14 mouse cellular contexts compared by ENCODE assay signal in genomic region chr2:148439691-148440276, GRCm38 (mm10). TPM values are rescaled to one million over a fixed set of nuclear protein-coding genes. Genes with fewer than 3 reads are reported as not detected.
DNase-seq lines count a peak whose midpoint lies in the region; ATAC-seq and TF ChIP-seq lines count a peak whose summit lies in the region.
"Had no signal": no experiment of that assay in that cellular context is flagged by ENCODE, and none has a peak within 500 bp of the region (broad histone marks: within the 10 kb centered on the region; RNA-seq: fewer than 3 reads in every experiment).

No protein-coding gene starts in this region.

- no peaks in the 10 kb centered on the region for H3K27me3 ChIP-seq in heart, embryonic 14.5 days (ENCODE audit: control insufficient read depth, insufficient read depth, low read length)
- H3K27me3 ChIP-seq in lung, embryonic 15.5 days, result no peaks in the 10 kb centered on the region
- H3K27me3 ChIP-seq in liver, embryonic 14.5 days (ENCODE audit: control insufficient read depth, insufficient read depth, low read length), result no peaks in the 10 kb centered on the region
- H3K27me3 ChIP-seq: embryonic facial prominence, embryonic 12.5 days; forebrain, embryonic 12.5 days had no signal

- H3K4me2 ChIP-seq in heart, embryonic 14.5 days (ENCODE audit: low read length), result peak overlapping the region; percentile 47
- H3K4me2 ChIP-seq in lung, embryonic 15.5 days, result peak overlapping the region; percentile 44
- 0 out of 2 replicates have a peak overlapping the region, but pooled peaks have one; percentile 18 for H3K4me2 ChIP-seq in liver, embryonic 14.5 days (ENCODE audit: low read depth)
- H3K4me2 ChIP-seq: embryonic facial prominence, embryonic 12.5 days; forebrain, embryonic 12.5 days had no signal

- H3K4me3 ChIP-seq in heart, embryonic 14.5 days (ENCODE audit: control insufficient read depth in 1 of 2, insufficient read depth in 1 of 2, low read depth in 1 of 2, low read length in 2 of 2), result peak overlapping the region; percentile 23 to 39; a peak in 3 of 4 replicates
- peak overlapping the region; percentile 34 for H3K4me3 ChIP-seq in lung, embryonic 15.5 days
- H3K4me3 ChIP-seq in liver, embryonic 14.5 days (ENCODE audit: insufficient read depth in 1 of 2, low read depth in 2 of 2, low read length in 2 of 2), result no peak overlapping the region
- H3K4me3 ChIP-seq: embryonic facial prominence, embryonic 12.5 days; forebrain, embryonic 12.5 days had no signal

- TF ChIP-seq EP300 in liver, embryonic 14.5 days (IDR thresholded peaks at IDR 0.05; ENCODE audit: low read depth), result no peak

- no peaks in the 10 kb centered on the region for H3K36me3 ChIP-seq in heart, embryonic 14.5 days (ENCODE audit: control insufficient read depth, insufficient read depth, low read length)
- H3K36me3 ChIP-seq in lung, embryonic 15.5 days, result no peaks in the 10 kb centered on the region
- no peaks in the 10 kb centered on the region for H3K36me3 ChIP-seq in liver, embryonic 14.5 days (replicated peaks; ENCODE audit: control insufficient read depth, insufficient read depth, low read depth)
- H3K36me3 ChIP-seq: embryonic facial prominence, embryonic 12.5 days; forebrain, embryonic 12.5 days had no signal

- intact Hi-C loops in heart, postnatal 25 days (cut with DNase I), result loop anchor here (10.0 kb wide), 1 partner anchor 95 kb away; no protein-coding TSS in a partner anchor

- H3K9ac ChIP-seq in heart, embryonic 14.5 days (ENCODE audit: low read length), result peak overlapping the region; percentile 74
- no peak overlapping the region for H3K9ac ChIP-seq in lung, embryonic 15.5 days
- no peak overlapping the region for H3K9ac ChIP-seq in liver, embryonic 14.5 days (replicated peaks)
- H3K9ac ChIP-seq: embryonic facial prominence, embryonic 12.5 days; forebrain, embryonic 12.5 days had no signal

- peaks cover 0 to 4% of the 10 kb centered on the region in 2 experiments for H3K4me1 ChIP-seq in heart, embryonic 14.5 days (ENCODE audit: control insufficient read depth in 2 of 2, insufficient read depth in 2 of 2, low read length in 2 of 2)
- H3K4me1 ChIP-seq in lung, embryonic 15.5 days, result peaks cover 14% of the 10 kb centered on the region; the same call in 1 of the 2 replicates
- 0 out of 4 replicates have a peak, but pooled peaks cover 0 to 5% of the 10 kb centered on the region in 2 experiments for H3K4me1 ChIP-seq in liver, embryonic 14.5 days (replicated peaks; ENCODE audit: control insufficient read depth in 2 of 2, insufficient read depth in 2 of 2, low read length in 1 of 2)
- H3K4me1 ChIP-seq: forebrain, embryonic 12.5 days had no signal

- 32% methylated on average over 3 of the region's 3 CpGs for WGBS in heart, embryonic 14.5 days
- WGBS in lung, embryonic 15.5 days, result 32% methylated on average over 3 of the region's 3 CpGs
- WGBS in liver, embryonic 14.5 days (ENCODE audit: insufficient replicate concordance), result 35% methylated on average over 3 of the region's 3 CpGs

- H3K27ac ChIP-seq in heart, embryonic 14.5 days (replicated peaks in 1 of 2; ENCODE audit: control insufficient read depth in 1 of 2, insufficient read depth in 1 of 2, low read depth in 2 of 2, low read length in 2 of 2), result 0 out of 4 replicates have a peak overlapping the region, but pooled peaks of 1 of the 2 experiments have one; percentile 37
- H3K27ac ChIP-seq in lung, embryonic 15.5 days, result peak overlapping the region; percentile 16; the same call in 1 of the 2 replicates
- no peak overlapping the region for H3K27ac ChIP-seq in liver, embryonic 14.5 days
- H3K27ac ChIP-seq: embryonic facial prominence, embryonic 12.5 days; forebrain, embryonic 12.5 days; hindbrain, postnatal 0 days had no signal

- no peak for TF ChIP-seq CTCF in liver, embryonic 14.5 days (IDR thresholded peaks at IDR 0.05; ENCODE audit: low read depth)

- DNase-seq in heart, postnatal 25 days (ENCODE audit: low spot score), result no peak
- no peak for DNase-seq in lung, postnatal 36 days
- peak; percentile 29 for DNase-seq in adipocyte (ENCODE audit: low spot score)
- DNase-seq in liver, embryonic 14.5 days (ENCODE audit: low read depth in 3 of 3, low spot score in 3 of 3), result no peak
- DNase-seq in ovary, postnatal 10 days (ENCODE audit: low spot score), result no peak
- DNase-seq: cerebellum, adult 8-10 months; gastrocnemius, postnatal 25 days; layer of hippocampus, adult 9-11 months had no signal

- H3K9me3 ChIP-seq in heart, embryonic 14.5 days (ENCODE audit: control insufficient read depth, low read length), result no peaks in the 10 kb centered on the region
- H3K9me3 ChIP-seq in lung, embryonic 15.5 days, result no peaks in the 10 kb centered on the region
- H3K9me3 ChIP-seq in liver, embryonic 14.5 days (ENCODE audit: control insufficient read depth, low read length), result no peaks in the 10 kb centered on the region
- H3K9me3 ChIP-seq: embryonic facial prominence, embryonic 12.5 days; forebrain, embryonic 12.5 days had no signal

- ATAC-seq in heart, embryonic 14.5 days (ENCODE audit: insufficient number of reproducible peaks, insufficient read depth, low FRiP score, low read depth), result no peak
- no peak for ATAC-seq in lung, embryonic 15.5 days (ENCODE audit: borderline replicate concordance, extremely low read depth, low FRiP score, low TSS enrichment)
- ATAC-seq in liver, embryonic 14.5 days (ENCODE audit: insufficient read depth), result no peak
- ATAC-seq: hindbrain, postnatal 0 days had no signal

RNA-seq across cellular contexts. Expression of gene Cd93, which starts 3.6 kb away (rescaled TPM):
- 31.2 and 32.0 TPM in 2 replicates for polyA plus RNA-seq in heart, embryonic 14.5 days (2014; fragmentation: Nextera tagmentation; extraction: Ambion mirVana)
- 10 to 100 TPM; 70.2 to 74.9 TPM for total RNA-seq in heart, postnatal 25 days (2021)
- 33.4 and 35.4 TPM in 2 replicates for polyA plus RNA-seq in lung, embryonic 15.5 days (2015; fragmentation: Nextera tagmentation; extraction: Ambion mirVana)
- 1.4 and 1.5 TPM in 2 replicates for polyA plus RNA-seq in liver, embryonic 14.5 days (2012; rRNA removed)
- 1.8 and 2.2 TPM in 2 replicates for polyA plus RNA-seq in liver, embryonic 14.5 days (2014; fragmentation: Nextera tagmentation; extraction: Ambion mirVana)

RNA-seq across cellular contexts. Expression of gene Thbd, which starts 31.8 kb away (rescaled TPM):
- polyA plus RNA-seq in heart, embryonic 14.5 days (2014; fragmentation: Nextera tagmentation; extraction: Ambion mirVana), result 13.6 and 20.0 TPM in 2 replicates
- 10 to 100 TPM; 41.8 to 57.1 TPM for total RNA-seq in heart, postnatal 25 days (2021)
- polyA plus RNA-seq in lung, embryonic 15.5 days (2015; fragmentation: Nextera tagmentation; extraction: Ambion mirVana), result 98.0 and 102 TPM in 2 replicates
- polyA plus RNA-seq in liver, embryonic 14.5 days (2012; rRNA removed), result 0.67 and 0.74 TPM in 2 replicates
- 0.95 and 1.4 TPM in 2 replicates for polyA plus RNA-seq in liver, embryonic 14.5 days (2014; fragmentation: Nextera tagmentation; extraction: Ambion mirVana)

RNA-seq across cellular contexts. Expression of gene Sstr4, which starts 44.6 kb away (rescaled TPM):
- 0.78 and 1.5 TPM in 2 replicates for polyA plus RNA-seq in heart, embryonic 14.5 days (2014; fragmentation: Nextera tagmentation; extraction: Ambion mirVana)
- total RNA-seq in heart, postnatal 25 days (2021), result 1 to 10 TPM; 1.0 to 1.2 TPM
- 2.9 and 3.0 TPM in 2 replicates for polyA plus RNA-seq in lung, embryonic 15.5 days (2015; fragmentation: Nextera tagmentation; extraction: Ambion mirVana)
- polyA plus RNA-seq in liver, embryonic 14.5 days (2012; rRNA removed), result not detected in 2 replicates
- polyA plus RNA-seq in liver, embryonic 14.5 days (2014; fragmentation: Nextera tagmentation; extraction: Ambion mirVana), result not detected in 2 replicates
- polyA plus RNA-seq: testis, adult 2 months had no signal

Comparison
In these comparisons a context has a peak if more than half of its experiments do, and no peak if none do; other contexts are left out.
1. H3K4me3 ChIP-seq: peak in heart, embryonic 14.5 days (2 of 2) and lung, embryonic 15.5 days (single experiment); none in liver, embryonic 14.5 days (0 of 2).
2. RNA of gene Cd93, which starts 3.6 kb away (polyA plus RNA-seq): 33.4 to 35.4 TPM in lung, embryonic 15.5 days and 31.2 to 32.0 TPM in heart, embryonic 14.5 days; 1.4 to 2.2 TPM in liver, embryonic 14.5 days; every median in the first group is over 10 times any median in the second.
3. Peak in every context shown above with its lines, with median percentiles within 50 percentile points of each other: H3K4me2 ChIP-seq.